Mouse (Mus musculus): ENCODE measurements at regions not wholly inside any gene's neighbourhood (a gene's known extent, or its start where the extent isn't known, plus 50 kb on each side); places are given as distances from the start of the nearest gene placed in this dataset.

GRCm38 (mm10) chr3:52600146-52600545, 332.0 kb downstream of the Foxo1 start:
- no peak for TF ChIP-seq CTCF (IDR thresholded peaks at IDR 0.05; ENCODE audit: low read depth)
- no peak for TF ChIP-seq EP300 (IDR thresholded peaks at IDR 0.05; ENCODE audit: low read depth)
